Mouse (Mus musculus): ENCODE measurements at regions not wholly inside any gene's neighbourhood (a gene's known extent, or its start where the extent isn't known, plus 50 kb on each side); places are given as distances from the start of the nearest gene placed in this dataset.

DNA sequence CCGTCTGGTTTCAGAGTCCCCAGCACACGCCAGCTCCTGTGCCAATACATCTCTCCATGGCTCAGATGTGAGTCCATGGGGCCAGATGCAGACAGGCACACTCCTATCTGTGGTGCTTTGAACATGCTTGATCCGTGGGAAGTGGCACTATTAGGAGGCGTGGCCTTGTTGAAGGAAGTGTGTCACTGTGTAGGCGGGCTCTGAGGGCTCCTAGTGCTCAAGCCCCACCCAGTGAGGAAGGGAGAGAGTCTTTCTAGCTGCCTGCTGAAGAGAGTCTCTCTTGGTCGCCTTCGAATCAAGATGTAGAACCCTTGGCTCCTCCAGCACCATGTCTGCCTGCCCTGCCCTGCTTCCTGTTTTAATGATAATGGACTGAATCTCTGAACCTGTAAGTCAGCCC is 194.7 kb upstream of the Mvb12b start:
- TF ChIP-seq CTCF (IDR thresholded peaks at IDR 0.05; ENCODE audit: borderline replicate concordance, control insufficient read depth, extremely low read depth, insufficient read depth, low read length, poor library complexity), result no peak
- no peak for TF ChIP-seq POLR2A (IDR thresholded peaks at IDR 0.05; ENCODE audit: control insufficient read depth, extremely low read depth, insufficient read depth, low read length, poor library complexity)

All from thymus, adult 2 months (tissue).